Mouse (Mus musculus) brain, embryonic 14.5 days (tissue): Measurements from ENCODE around the gene Sumo1.

Source experiments
- CTCF ChIP-seq: fragments of 200-500 bp; IDR thresholded peaks from 2 replicates; pipeline ENCODE4 v1.5.1; 2012; ENCODE audit warnings: inconsistent platforms, mild to moderate bottlenecking, moderate library complexity, borderline replicate concordance; ENCODE audit not compliant: insufficient read depth, insufficient read length; ENCODE audit errors: extremely low read depth
- POLR2A ChIP-seq: fragments of 200-500 bp; IDR thresholded peaks from 2 replicates; pipeline ENCODE4 v1.6.1; 2012; ENCODE audit warnings: mild to moderate bottlenecking, inconsistent platforms, borderline replicate concordance; ENCODE audit not compliant: poor library complexity, insufficient read depth, insufficient read length, severe bottlenecking; ENCODE audit errors: extremely low read depth

- TF ChIP-seq CTCF (no peak), POLR2A (no peak)
Observed at GRCm38 (mm10) chr1:59592876-59593275, 77.8 kb downstream of the Sumo1 start.
